Mouse (Mus musculus) CD4-positive, CD25-positive, alpha-beta regulatory T cell, adult 9 weeks (primary cell): Measurements from ENCODE around the gene Hils1. TPM values are rescaled to one million over a fixed set of nuclear protein-coding genes. Genes with fewer than 3 reads are reported as not detected.

ENCODE experiments used
- polyA plus RNA-seq: library from polyadenylated mRNA; unstranded; fragments of 100-300 nt; shearing (Covaris generic); gene quantifications from one replicate; pipeline ENCODE4 v1.2.1, GENCODE M21; 2017

Hils1 gene
- not detected for polyA plus RNA-seq

GRCm38 (mm10) chr11:94967419-94967818 is at the start of gene Hils1:
Gene Hils1 (plus strand): TSS chr11:94967593.

GRCm38 (mm10) chr11:94936045-94936444 is 31.3 kb upstream of the Hils1 start, which contains the start of gene Col1a1:
Gene Col1a1 (plus strand): TSS chr11:94936224.

GRCm38 (mm10) chr11:94976199-94976598 is 8.8 kb downstream of the Hils1 start, which contains the start of gene Sgca:
Gene Sgca (minus strand): TSS chr11:94976327.

GRCm38 (mm10) chr11:94990749-94991577 is 23.6 kb downstream of the Hils1 start, which contains the start of gene Ppp1r9b:
Gene Ppp1r9b (plus strand): TSS chr11:94991035.

GRCm38 (mm10) chr11:95009629-95010014 is 42.2 kb downstream of the Hils1 start, which contains the start of gene Samd14:
Gene Samd14 (plus strand): TSS chr11:95009879.

Other genes with a start within 250 kb of the Hils1 start
- gene Cdc34b, start 225.8 kb upstream of the Hils1 start, polyA plus RNA-seq: not detected
- gene Tmem92, start 184.9 kb upstream of the Hils1 start, polyA plus RNA-seq: not detected
- 0.25 TPM for gene Col1a1, start 31.4 kb upstream of the Hils1 start, polyA plus RNA-seq
- not detected for gene Sgca, start 8.7 kb downstream of the Hils1 start, polyA plus RNA-seq
- gene Ppp1r9b, start 23.4 kb downstream of the Hils1 start, polyA plus RNA-seq: 11.5 TPM
- 0.46 TPM for gene Samd14, start 42.3 kb downstream of the Hils1 start, polyA plus RNA-seq
- 13.0 TPM for gene Pdk2, start 73.8 kb downstream of the Hils1 start, polyA plus RNA-seq
- 1.0 TPM for gene Itga3, start 109.2 kb downstream of the Hils1 start, polyA plus RNA-seq
- not detected for gene Dlx3, start 152.5 kb downstream of the Hils1 start, polyA plus RNA-seq
- gene Dlx4, start 178.7 kb downstream of the Hils1 start, polyA plus RNA-seq: not detected